Mouse (Mus musculus) left cerebral cortex, adult 9 months (tissue): ENCODE measurements around the gene Gm15446.
A peak's percentile ranks its signal among the peaks of the same experiment; 100 is the strongest.
"Not testable (repeated sequence)": the region's sequence is repeated elsewhere in the genome, so short reads cannot be mapped to it uniquely, and the experiment has no call there.

Experiments
- DNase-seq, 2 experiments: peaks; one replicate each; pipeline ENCODE4 v3.0.0; 2022; ENCODE audit warnings: low spot score in 2 of 2

Gm15446 gene

DNA sequence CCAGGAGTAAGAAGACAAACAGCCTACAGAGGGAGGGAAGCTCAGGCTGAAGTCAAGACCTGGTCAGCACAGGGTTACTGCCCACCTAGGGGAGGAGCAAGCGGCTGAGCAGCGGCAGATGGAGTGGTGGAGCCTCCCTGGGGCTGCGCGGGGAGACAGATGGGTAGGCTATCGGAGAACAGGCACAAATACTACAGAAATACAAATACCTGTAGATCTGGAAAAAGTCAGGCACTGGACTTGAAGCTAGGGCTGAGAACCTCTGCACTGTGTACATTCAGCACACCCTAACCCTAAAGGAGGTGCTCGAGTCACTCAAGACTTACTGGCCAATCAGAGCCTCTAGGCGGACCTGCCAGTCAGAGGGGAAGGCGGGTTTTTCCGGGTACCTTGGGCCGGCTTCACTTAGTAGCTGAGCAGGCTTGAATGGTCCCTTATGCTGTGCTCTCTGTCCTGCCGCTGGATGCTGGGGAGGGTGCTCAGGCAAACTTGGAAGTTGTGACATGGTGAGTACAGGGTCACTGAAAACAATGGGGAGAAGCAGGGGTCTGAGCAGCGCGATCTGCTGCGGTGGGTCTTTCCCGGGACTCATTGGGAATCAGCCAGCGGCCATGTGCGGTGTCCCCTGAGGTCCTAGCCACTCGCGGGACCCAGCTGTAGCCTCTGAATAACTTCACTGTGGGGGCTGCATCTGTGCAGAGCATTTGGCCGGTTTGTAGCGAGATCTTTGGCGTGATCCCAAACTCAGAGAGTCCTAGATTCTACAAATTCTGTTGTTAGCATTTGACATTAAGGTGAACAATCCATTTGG is at the start of gene Gm15446:
Gm15446 (plus strand) TSS at position 140 of the 811 bp plus-strand sequence.
- DNase-seq, result peak; percentile 78 to 93

DNA sequence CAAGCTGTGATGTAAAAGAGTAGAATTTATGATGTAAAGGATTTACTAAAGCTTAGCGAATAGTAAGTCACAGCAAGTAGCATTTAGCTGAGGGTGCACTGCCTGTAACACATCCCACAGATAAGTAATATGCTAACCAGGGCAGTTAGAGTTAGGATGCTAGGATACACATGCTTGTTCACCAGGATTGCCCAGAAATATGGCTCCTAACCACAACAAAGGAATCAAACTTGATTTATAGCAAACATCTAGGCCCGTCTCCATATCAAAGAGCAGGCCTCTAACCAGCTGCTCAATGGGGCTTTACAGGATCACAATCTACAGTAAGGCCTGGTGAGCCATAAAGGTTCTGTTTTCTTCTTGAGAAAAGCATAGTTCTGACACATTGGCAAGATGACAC is 929 bp downstream of the Gm15446 start:
- DNase-seq, result not testable (repeated sequence)

DNA sequence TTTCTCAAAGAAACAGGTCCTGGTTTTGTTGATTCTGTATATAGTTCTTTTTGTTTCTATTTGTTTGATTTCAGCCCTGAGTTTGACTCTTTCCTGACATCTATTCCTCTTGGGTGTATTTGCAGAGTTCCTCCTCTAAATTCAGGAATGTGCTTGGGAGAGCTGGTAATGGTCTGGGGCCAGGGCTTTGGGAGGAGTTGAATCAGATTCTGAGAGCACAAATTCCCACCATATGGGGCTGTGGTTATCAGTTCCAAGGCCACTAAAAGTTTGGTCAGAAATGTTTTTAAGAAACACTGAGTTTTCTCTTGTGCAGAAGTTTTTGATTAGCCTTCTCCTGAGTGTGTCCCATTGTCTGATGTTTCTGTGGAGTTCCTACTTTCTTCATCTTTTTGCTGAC is 1.7 kb downstream of the Gm15446 start:
- no peak for DNase-seq

DNA sequence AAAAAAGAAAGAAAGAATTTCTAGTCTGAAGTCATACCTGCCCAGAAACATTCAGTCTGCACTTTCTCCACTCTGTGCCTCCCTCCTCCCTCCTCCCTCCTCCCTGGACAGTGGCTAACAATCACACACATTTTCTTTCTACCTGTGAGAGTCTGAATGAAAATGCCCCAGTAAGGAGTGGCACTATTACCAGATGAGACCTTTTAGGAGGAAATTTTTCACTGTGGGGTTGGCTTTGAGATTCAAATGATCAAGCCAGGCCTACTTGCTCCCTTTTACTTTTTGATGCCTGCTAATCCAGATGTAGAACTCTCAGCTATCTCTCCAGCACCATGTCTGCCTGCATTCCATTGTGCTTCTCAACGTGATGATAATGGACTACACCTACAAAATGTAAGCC is 27.1 kb downstream of the Gm15446 start:
- DNase-seq, result no peak

DNA sequence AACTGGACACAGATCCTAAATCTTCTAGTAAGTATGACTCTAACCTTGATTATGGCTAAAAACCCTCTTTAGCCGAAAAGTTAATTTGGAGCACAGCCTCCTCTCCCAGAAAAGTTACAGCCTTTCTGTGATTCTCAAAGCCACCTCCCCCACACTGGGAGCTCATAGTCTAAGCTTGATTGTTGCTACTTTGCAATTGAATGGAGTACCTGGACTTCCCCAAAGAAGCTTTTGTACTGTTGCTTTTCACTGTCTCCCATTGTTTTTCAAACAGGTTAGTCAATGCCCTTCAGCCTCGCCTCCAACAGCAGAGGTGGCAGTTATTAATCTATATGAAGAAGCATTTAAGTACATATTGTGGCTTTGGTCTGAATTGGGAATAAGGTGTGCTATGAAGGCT is 57.5 kb downstream of the Gm15446 start:
- not testable (repeated sequence) for DNase-seq
